Mouse (Mus musculus): ENCODE results near the gene Aldh1l1.

GRCm38 (mm10) chr6:90553197-90553596 lies 67.0 kb downstream of the Aldh1l1 start:
- TF ChIP-seq CTCF (conservative IDR thresholded peaks at IDR 0.05; ENCODE audit: insufficient read depth, insufficient read length, low read depth, low read length), result no peak
- no peak for TF ChIP-seq POLR2A (IDR thresholded peaks at IDR 0.05; ENCODE audit: low read depth, low read length)

All from kidney, adult 2 months (tissue).